8 mouse cellular contexts compared by ENCODE assay signal in genomic region chr16:91646681-91647419, GRCm38 (mm10). TPM values are rescaled to one million over a fixed set of nuclear protein-coding genes. Genes with fewer than 3 reads are reported as not detected.
DNase-seq lines count a peak whose midpoint lies in the region; ATAC-seq lines count a peak whose summit lies in the region.

Gene Gart, minus strand, starts transcription at chr16:91646952.

- peak; percentile 91 for DNase-seq in adipocyte (ENCODE audit: low spot score)
- DNase-seq in embryo, embryonic 10 days (ENCODE audit: low spot score) = peak; percentile 94
- peak; percentile 97 for DNase-seq in gastrocnemius, postnatal 14 days
- DNase-seq in left cerebral cortex, postnatal 10 days (ENCODE audit: extremely low spot score in 1 of 2, low spot score in 2 of 2) = peak; percentile 88 to 97
- DNase-seq in right cerebral cortex, postnatal 25 days = peak; percentile 92
- peak; percentile 92 for DNase-seq in yolk sac, embryonic 10.5 days (ENCODE audit: low spot score)

- ATAC-seq in inflammation-experienced regulatory T-cells, adult 6 months = peak; percentile 74
- peak; percentile 80 for ATAC-seq in megakaryocyte-erythroid progenitor cell, adult 5-6 weeks (replicated peaks; ENCODE audit: low FRiP score, low TSS enrichment, poor library complexity, severe bottlenecking)

- intact Hi-C loops in gastrocnemius, postnatal 14 days (cut with DNase I; ENCODE audit: low total_unique reads) = no loop called here
- intact Hi-C loops in left cerebral cortex, postnatal 10 days (cut with DNase I) = no loop called here

RNA-seq across cellular contexts. Expression of gene Gart, which starts in this region (rescaled TPM):
- 10 to 100 TPM; 45.2 to 54.1 TPM for total RNA-seq in gastrocnemius, postnatal 14 days (2021)
- polyA plus RNA-seq in inflammation-experienced regulatory T-cells, adult 6 months (2017; shearing (Covaris generic)) = 10 to 100 TPM; 49.5 to 76.2 (median 64.5) TPM
- 10 to 100 TPM; 45.3 to 58.8 TPM for total RNA-seq in left cerebral cortex, postnatal 10 days (2021)
- 238 and 326 TPM in 2 replicates for total RNA-seq in megakaryocyte-erythroid progenitor cell, adult 5-6 weeks (2014; fragmentation: Nextera tagmentation)
- total RNA-seq in megakaryocyte-erythroid progenitor cell, adult 5-6 weeks (2017) = 560 and 702 TPM in 2 replicates

Comparison
In these comparisons a context has a peak if more than half of its experiments do, and no peak if none do; other contexts are left out.
1. Peak in every context shown above with its lines: DNase-seq and ATAC-seq.